Mouse (Mus musculus) myocyte (in vitro differentiated cells): ENCODE data around the gene Slc12a3. TPM values are rescaled to one million over a fixed set of nuclear protein-coding genes. Genes with fewer than 3 reads are reported as not detected.

Experiments
- H3K27me3 ChIP-seq: one replicate; pipeline ENCODE4 v1.6.1; 2011; ENCODE audit not compliant: control insufficient read depth, insufficient read depth, insufficient read length
- H3K36me3 ChIP-seq: one replicate; pipeline ENCODE4 v1.6.1; 2011; ENCODE audit not compliant: control insufficient read depth, insufficient read depth
- H3K4me2 ChIP-seq: one replicate; pipeline ENCODE4 v1.6.1; 2011; ENCODE audit warnings: low read depth, control low read depth
- H3K4me3 ChIP-seq: one replicate; pipeline ENCODE4 v1.5.1; 2011; ENCODE audit warnings: mild to moderate bottlenecking, control low read depth, moderate library complexity
- H3K79me2 ChIP-seq: one replicate; pipeline ENCODE4 v1.6.1; 2011; ENCODE audit not compliant: control insufficient read depth, insufficient read depth
- H3ac ChIP-seq: one replicate; pipeline ENCODE4 v1.6.1; 2011; ENCODE audit not compliant: control insufficient read depth, insufficient read length
- CEBPB ChIP-seq: IDR thresholded peaks from 2 replicates; pipeline ENCODE4 v1.6.1; 2011; ENCODE audit warnings: mild to moderate bottlenecking, moderate library complexity; ENCODE audit not compliant: poor library complexity, insufficient read depth, severe bottlenecking
- E2F4 ChIP-seq: IDR thresholded peaks from one replicate; pipeline ENCODE4 v1.6.1; 2011; ENCODE audit warnings: mild to moderate bottlenecking, control low read depth, moderate library complexity; ENCODE audit not compliant: insufficient read depth
- MAX ChIP-seq: IDR thresholded peaks from one replicate; pipeline ENCODE4 v1.6.1; 2011; ENCODE audit warnings: low read depth, mild to moderate bottlenecking, control low read depth
- MYOD1 ChIP-seq, 3 experiments: IDR thresholded peaks; one replicate each; pipeline ENCODE4 v1.6.1; 2011; ENCODE audit warnings: control low read depth in 2 of 3, low read depth in 2 of 3, mild to moderate bottlenecking in 2 of 3, moderate library complexity in 1 of 3; ENCODE audit not compliant: insufficient read length in 2 of 3, control insufficient read depth in 1 of 3
- MYOG ChIP-seq, 3 experiments: IDR thresholded peaks; one replicate each; pipeline ENCODE4 v1.6.1; 2011; ENCODE audit warnings: control low read depth in 2 of 3, low read depth in 2 of 3, mild to moderate bottlenecking in 2 of 3; ENCODE audit not compliant: insufficient read length in 2 of 3, control insufficient read depth in 1 of 3, insufficient read depth in 1 of 3
- POLR2A ChIP-seq: IDR thresholded peaks from one replicate; pipeline ENCODE4 v1.6.1; 2011; ENCODE audit warnings: low read depth, mild to moderate bottlenecking, control low read depth, moderate library complexity; ENCODE audit not compliant: insufficient read length
- POLR2AphosphoS2 ChIP-seq: IDR thresholded peaks from one replicate; pipeline ENCODE4 v1.6.1; 2011; ENCODE audit warnings: low read depth, control low read depth; ENCODE audit not compliant: insufficient read length
- REST ChIP-seq: IDR thresholded peaks from one replicate; pipeline ENCODE4 v1.6.1; 2011; ENCODE audit warnings: mild to moderate bottlenecking, control low read depth, moderate library complexity; ENCODE audit not compliant: insufficient read depth, insufficient read length
- SRF ChIP-seq: IDR thresholded peaks from one replicate; pipeline ENCODE4 v1.6.1; 2011; ENCODE audit warnings: low read depth; ENCODE audit not compliant: control insufficient read depth, insufficient read length
- TCF12 ChIP-seq: IDR thresholded peaks from one replicate; pipeline ENCODE4 v1.6.1; 2011; ENCODE audit warnings: mild to moderate bottlenecking, control low read depth; ENCODE audit not compliant: poor library complexity, insufficient read depth, severe bottlenecking
- TCF3 ChIP-seq: IDR thresholded peaks from one replicate; pipeline ENCODE4 v1.6.1; 2011; ENCODE audit warnings: low read depth, control low read depth; ENCODE audit not compliant: insufficient read length
- USF1 ChIP-seq: IDR thresholded peaks from one replicate; pipeline ENCODE4 v1.6.1; 2011; ENCODE audit warnings: low read depth, mild to moderate bottlenecking, control low read depth, moderate library complexity
- polyA plus RNA-seq: library from polyadenylated mRNA; unstranded; fragments of >200 nt; fragmentation: generic; extraction: Trizol; gene quantifications from one replicate; pipeline ENCODE4 v1.2.1, GENCODE M21; 2012; ENCODE audit warnings: missing spikeins

Slc12a3 gene
- polyA plus RNA-seq, 1 experiment, result 0.04 TPM

- TF ChIP-seq MAX (no peak), TCF3 (no peak), MYOG (IDR thresholded peaks at IDR 0.05; ENCODE audit: control insufficient read depth in 1 of 3, insufficient read depth in 1 of 3, insufficient read length in 2 of 3, low read depth in 2 of 3) (no peak), E2F4 (no peak), USF1 (no peak), REST (no peak)
- H3ac ChIP-seq, result no peak overlapping the region
- H3K36me3 ChIP-seq, result no peaks in the 10 kb centered on the region
- H3K79me2 ChIP-seq, result no peaks in the 10 kb centered on the region
- H3K27me3 ChIP-seq, result peaks cover 33% of the 10 kb centered on the region
- no peak overlapping the region for H3K4me3 ChIP-seq
- H3K4me2 ChIP-seq, result no peak overlapping the region
These were observed 11.8 kb downstream of the Slc12a3 start for GRCm38 (mm10) chr8:94340796-94341195.

- H3K4me3 ChIP-seq, result no peak overlapping the region
- H3K4me2 ChIP-seq, result no peak overlapping the region
- no peak overlapping the region for H3ac ChIP-seq
- no peaks in the 10 kb centered on the region for H3K36me3 ChIP-seq
- peaks cover 27% of the 10 kb centered on the region for H3K27me3 ChIP-seq
- no peaks in the 10 kb centered on the region for H3K79me2 ChIP-seq
- TF ChIP-seq MYOD1 (IDR thresholded peaks at IDR 0.05; ENCODE audit: control insufficient read depth in 1 of 3, insufficient read length in 2 of 3, low read depth in 2 of 3) (no peak), POLR2A (no peak), MAX (no peak), POLR2AphosphoS2 (no peak), REST (no peak), USF1 (no peak), E2F4 (no peak), TCF12 (no peak), CEBPB (no peak), MYOG (IDR thresholded peaks at IDR 0.05; ENCODE audit: control insufficient read depth in 1 of 3, insufficient read depth in 1 of 3, insufficient read length in 2 of 3, low read depth in 2 of 3) (no peak), TCF3 (no peak), SRF (no peak)
These were observed 13.7 kb downstream of the Slc12a3 start for GRCm38 (mm10) chr8:94342691-94343090.

DNA sequence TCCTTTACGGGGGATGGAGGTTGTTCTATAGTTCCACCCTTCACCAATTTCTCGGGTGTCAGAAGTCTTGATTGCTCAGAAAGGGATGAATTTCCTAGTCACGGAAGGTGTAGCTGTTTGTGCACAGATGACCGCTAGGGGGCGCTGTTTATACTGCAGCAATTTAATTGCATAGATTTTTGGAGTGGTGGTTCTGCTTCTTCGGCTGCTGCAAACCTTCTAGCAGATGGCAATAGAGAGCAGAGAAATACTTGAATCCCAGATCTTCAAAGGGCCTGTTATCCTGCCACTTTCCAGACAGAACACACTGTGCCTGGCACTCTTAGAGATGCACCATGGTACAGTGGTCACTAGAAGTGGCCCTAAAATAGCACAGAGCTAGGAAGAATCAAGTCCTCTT lies 14.3 kb downstream of the Slc12a3 start:
- H3ac ChIP-seq, result no peak overlapping the region
- H3K36me3 ChIP-seq, result no peaks in the 10 kb centered on the region
- no peak overlapping the region for H3K4me3 ChIP-seq
- no peak overlapping the region for H3K4me2 ChIP-seq
- no peaks in the 10 kb centered on the region for H3K79me2 ChIP-seq
- TF ChIP-seq POLR2AphosphoS2 (no peak), SRF (no peak), E2F4 (no peak), USF1 (no peak)
- peaks cover 28% of the 10 kb centered on the region for H3K27me3 ChIP-seq

DNA sequence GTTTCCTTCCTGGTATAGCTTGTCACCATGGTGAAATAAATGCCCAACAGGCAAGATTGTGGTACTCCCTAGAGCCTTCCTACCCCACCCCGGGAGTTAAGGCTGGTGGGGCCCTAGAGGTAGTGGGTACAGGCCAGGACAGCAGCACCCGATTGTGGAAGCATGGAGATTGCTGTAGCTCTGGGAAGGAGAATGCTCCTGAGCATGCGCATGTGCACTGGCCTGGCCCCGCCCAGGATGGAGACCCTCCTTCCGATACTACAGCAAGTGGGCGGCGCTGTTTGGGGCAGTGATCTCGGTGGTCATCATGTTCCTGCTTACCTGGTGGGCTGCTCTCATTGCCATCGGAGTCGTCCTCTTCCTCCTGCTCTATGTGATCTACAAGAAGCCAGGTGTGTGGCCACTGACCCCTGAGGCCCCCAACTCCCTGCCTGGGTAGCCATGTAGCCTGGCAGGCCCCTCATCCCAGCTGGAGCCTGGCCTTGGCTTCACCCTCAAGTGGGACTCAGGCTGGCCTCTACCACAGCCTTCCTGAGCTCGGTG lies 14.8 kb downstream of the Slc12a3 start:
- Histone ChIP-seq H3ac (no peak overlapping the region), H3K4me3 (no peak overlapping the region), H3K79me2 (no peaks in the 10 kb centered on the region), H3K27me3 (peaks cover 33% of the 10 kb centered on the region), H3K36me3 (no peaks in the 10 kb centered on the region), H3K4me2 (no peak overlapping the region)
- TF ChIP-seq USF1 (no peak), TCF12 (no peak), SRF (no peak), MAX (no peak), MYOD1 (IDR thresholded peaks at IDR 0.05; ENCODE audit: control insufficient read depth in 1 of 3, insufficient read length in 2 of 3, low read depth in 2 of 3) (no peak), MYOG (IDR thresholded peaks at IDR 0.05; ENCODE audit: control insufficient read depth in 1 of 3, insufficient read depth in 1 of 3, insufficient read length in 2 of 3, low read depth in 2 of 3) (no peak), CEBPB (no peak), E2F4 (no peak), POLR2AphosphoS2 (no peak), POLR2A (no peak), REST (no peak), TCF3 (no peak)

DNA sequence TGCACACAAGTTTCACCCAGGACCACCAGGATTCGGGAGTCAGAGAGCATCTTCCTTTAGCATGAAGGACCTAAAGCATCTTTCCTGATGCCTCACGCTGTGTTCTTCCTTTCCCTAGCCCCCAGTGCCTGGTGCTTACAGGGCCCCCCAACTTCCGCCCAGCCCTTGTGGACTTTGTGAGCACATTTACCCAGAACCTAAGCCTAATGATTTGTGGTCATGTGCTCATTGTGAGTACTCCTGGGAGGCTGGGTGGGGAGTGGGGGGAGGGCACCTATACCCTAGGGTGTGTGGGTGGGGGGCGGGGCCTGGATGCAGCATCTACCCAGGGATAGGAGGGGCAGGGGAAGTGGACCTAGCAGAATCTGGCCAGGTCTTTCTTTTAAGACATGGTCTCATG lies 16.7 kb downstream of the Slc12a3 start:
- H3K4me2 ChIP-seq, result no peak overlapping the region
- TF ChIP-seq MYOD1 (IDR thresholded peaks at IDR 0.05; ENCODE audit: control insufficient read depth in 1 of 3, insufficient read length in 2 of 3, low read depth in 2 of 3), result no peak
- no peak for TF ChIP-seq SRF
- TF ChIP-seq MAX, result no peak
- TF ChIP-seq REST, result no peak
- TF ChIP-seq TCF3, result no peak
- TF ChIP-seq POLR2A, result no peak
- TF ChIP-seq USF1, result no peak
- TF ChIP-seq POLR2AphosphoS2, result no peak
- no peak for TF ChIP-seq CEBPB
- no peak for TF ChIP-seq MYOG (IDR thresholded peaks at IDR 0.05; ENCODE audit: control insufficient read depth in 1 of 3, insufficient read depth in 1 of 3, insufficient read length in 2 of 3, low read depth in 2 of 3)
- peaks cover 38% of the 10 kb centered on the region for H3K27me3 ChIP-seq
- H3K36me3 ChIP-seq, result no peaks in the 10 kb centered on the region
- no peak overlapping the region for H3K4me3 ChIP-seq
- no peak overlapping the region for H3ac ChIP-seq
- no peaks in the 10 kb centered on the region for H3K79me2 ChIP-seq
